Mouse (Mus musculus): ENCODE measurements around the gene Nrp1.

DNA sequence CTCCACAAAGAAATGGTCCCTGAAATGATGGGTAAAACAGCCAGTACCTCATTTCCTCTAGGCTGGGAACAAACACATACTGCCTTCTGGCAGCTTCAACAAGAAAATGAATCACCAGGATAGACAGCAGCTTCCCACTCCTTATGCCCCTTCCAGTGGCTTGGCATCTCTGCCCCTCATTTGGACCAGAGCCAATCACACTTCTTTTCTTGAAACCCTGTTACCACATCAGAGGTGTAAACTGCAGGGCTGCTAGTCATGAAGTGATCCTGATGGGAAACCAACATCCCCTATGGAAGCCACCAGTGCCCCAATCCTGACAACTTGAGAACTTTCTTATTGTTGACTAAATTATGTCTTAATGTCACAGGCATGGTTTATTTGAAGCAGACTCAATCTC lies 150.3 kb downstream of the Nrp1 start:
- no peak for TF ChIP-seq CTCF (IDR thresholded peaks at IDR 0.05; ENCODE audit: insufficient read depth, low read length)
- no peak for TF ChIP-seq POLR2A (IDR thresholded peaks at IDR 0.05; ENCODE audit: borderline replicate concordance, extremely low read depth, low read depth, low read length)
